Mouse (Mus musculus) MEL-GATA-1-ER (cell line): ENCODE measurements at regions not wholly inside any gene's neighbourhood (a gene's known extent, or its start where the extent isn't known, plus 50 kb on each side); places are given as distances from the start of the nearest gene placed in this dataset.

Experiments used
- DNase-seq: peaks from one replicate; pipeline ENCODE4 v3.0.0-alpha.2; 2012; ENCODE audit warnings: low read depth; ENCODE audit errors: extremely low read depth

DNA sequence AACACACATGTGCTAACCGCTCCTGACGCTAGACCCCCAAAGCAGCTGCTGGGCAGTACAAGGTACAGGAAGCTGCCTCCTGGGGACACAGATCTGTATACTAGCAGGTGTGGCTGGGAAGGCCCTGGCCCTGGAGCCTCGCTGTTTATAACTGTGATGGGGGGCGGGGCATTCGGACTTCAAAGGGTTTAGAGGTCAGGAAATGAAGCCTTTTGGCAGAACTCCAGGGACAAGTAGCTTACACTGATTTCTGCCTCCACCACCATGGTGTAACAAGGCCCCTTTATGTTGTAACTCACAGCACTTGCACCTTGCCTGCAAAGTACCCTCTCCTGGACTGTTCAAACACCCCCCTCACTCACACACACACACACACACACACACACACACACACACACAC lies 215.5 kb upstream of the Rreb1 start:
- DNase-seq = no peak

DNA sequence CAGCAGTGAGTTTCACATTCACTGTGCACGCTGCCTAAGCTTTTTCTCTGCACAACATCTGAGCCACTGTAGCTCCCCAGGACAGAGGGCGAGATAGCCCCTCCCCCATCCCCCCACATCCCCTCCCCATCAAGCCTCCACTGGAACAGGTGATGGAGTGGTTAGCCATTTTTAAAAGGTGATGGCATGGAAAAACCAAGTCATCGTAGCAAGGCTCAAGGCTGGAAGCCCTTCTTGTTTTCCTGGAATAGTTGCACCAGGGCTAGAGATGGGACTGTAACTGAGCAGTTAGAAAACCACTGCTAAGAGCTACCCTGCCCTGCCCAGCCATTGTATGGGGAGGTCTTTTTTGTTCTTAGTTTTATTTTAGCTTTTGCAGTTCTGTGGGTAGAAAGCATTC lies 209.1 kb upstream of the Rreb1 start:
- no peak for DNase-seq

- no peak for DNase-seq
These were observed 208.7 kb upstream of the Rreb1 start for GRCm38 (mm10) chr13:37569486-37569885.

- no peak for DNase-seq
These were observed 205.2 kb upstream of the Rreb1 start for GRCm38 (mm10) chr13:37572983-37573382.

GRCm38 (mm10) chr13:37579231-37579630 lies 199.0 kb upstream of the Rreb1 start:
- no peak for DNase-seq

DNA sequence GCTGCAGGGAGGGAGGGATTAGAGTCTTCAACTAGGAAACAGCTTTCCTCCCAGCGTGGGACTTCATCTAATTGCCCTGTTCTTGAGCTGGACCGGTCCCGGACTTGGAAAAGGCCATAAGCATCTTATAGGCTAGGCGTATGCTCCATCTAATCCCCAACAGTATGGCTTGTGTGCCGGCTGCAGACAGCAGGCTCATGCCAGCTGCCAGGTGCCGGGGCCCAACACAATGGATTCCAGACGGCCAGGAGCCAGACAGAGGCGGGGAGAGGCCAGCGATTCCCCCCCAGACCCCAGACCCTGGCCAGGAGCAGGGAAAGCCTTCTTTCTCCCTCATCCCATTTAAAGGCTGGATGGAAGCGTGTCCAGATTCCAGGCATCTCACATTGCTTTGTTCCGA lies 198.4 kb upstream of the Rreb1 start:
- DNase-seq = no peak

DNA sequence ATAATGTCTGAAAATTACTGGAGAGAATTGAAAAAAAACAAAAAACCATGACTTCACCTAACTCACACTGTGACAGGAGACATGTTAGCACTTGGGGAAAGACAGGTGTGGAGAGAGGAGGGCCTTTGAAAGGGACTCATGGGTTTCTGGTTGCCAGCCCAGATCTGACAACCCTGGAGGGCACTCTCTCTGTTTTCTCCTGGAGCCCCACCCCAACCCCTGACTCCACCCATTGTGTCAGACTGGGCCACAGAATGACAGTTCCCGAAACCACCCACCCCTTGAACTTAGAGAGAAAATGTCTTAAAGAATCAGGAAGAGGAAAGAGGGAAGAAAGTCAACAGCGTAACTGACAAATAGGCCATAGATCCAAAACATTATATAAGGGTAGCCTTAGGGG lies 197.4 kb upstream of the Rreb1 start:
- peak; percentile 26 for DNase-seq

GRCm38 (mm10) chr13:37581374-37581773 lies 196.8 kb upstream of the Rreb1 start:
- DNase-seq = no peak

GRCm38 (mm10) chr13:37585476-37585875 lies 192.7 kb upstream of the Rreb1 start:
- no peak for DNase-seq

DNA sequence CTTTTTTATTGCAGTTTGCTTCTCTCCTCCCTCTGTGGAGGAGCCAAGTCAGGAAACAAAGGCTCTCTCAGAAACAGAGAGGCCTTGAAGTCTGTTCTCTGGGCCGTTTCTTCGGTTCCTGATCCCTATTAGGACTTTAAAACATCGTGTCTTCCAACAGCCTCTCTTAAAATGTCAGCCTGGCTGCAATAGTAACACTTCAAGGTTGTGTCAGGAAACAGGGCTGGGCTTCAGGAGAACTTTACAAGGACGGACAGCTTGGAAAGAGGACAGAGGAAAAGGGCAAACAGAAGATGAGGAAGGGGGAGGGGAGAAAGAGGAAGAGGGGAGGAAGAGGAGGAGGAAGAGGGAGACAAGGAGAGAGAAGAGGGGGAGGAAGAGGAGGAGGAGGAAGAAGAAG lies 191.7 kb upstream of the Rreb1 start:
- no peak for DNase-seq

- DNase-seq = no peak
These were observed 190.3 kb upstream of the Rreb1 start for GRCm38 (mm10) chr13:37587911-37588310.

- no peak for DNase-seq
These were observed 189.5 kb upstream of the Rreb1 start for GRCm38 (mm10) chr13:37588528-37589176.

DNA sequence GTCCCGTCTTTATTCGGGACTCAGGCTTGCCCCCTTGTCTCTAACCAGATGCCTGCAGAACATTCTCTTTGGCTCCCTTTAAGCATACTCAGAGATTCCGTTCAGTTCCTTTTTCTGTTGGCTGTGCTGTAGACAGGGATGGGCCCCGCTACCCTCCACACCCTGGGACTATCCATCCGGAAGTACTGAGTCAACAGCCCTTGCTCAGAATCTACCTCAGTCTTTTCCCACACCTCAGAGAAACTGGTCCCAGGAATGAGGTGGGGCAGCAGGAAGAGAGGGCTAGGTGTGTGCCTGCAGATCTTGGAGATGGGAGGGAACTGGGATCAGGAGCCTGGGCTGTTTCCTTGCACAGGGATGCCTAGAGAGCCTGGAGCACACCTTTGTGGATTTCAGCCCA lies 186.1 kb upstream of the Rreb1 start:
- DNase-seq = no peak

- DNase-seq = no peak
These were observed 183.0 kb upstream of the Rreb1 start for GRCm38 (mm10) chr13:37595196-37595595.

GRCm38 (mm10) chr13:37597575-37597974 lies 180.6 kb upstream of the Rreb1 start:
- no peak for DNase-seq

- no peak for DNase-seq
These were observed 179.9 kb upstream of the Rreb1 start for GRCm38 (mm10) chr13:37598165-37598775.

- DNase-seq = no peak
These were observed 178.5 kb upstream of the Rreb1 start for GRCm38 (mm10) chr13:37599679-37600078.

GRCm38 (mm10) chr13:37600172-37600571 lies 178.0 kb upstream of the Rreb1 start:
- no peak for DNase-seq

DNA sequence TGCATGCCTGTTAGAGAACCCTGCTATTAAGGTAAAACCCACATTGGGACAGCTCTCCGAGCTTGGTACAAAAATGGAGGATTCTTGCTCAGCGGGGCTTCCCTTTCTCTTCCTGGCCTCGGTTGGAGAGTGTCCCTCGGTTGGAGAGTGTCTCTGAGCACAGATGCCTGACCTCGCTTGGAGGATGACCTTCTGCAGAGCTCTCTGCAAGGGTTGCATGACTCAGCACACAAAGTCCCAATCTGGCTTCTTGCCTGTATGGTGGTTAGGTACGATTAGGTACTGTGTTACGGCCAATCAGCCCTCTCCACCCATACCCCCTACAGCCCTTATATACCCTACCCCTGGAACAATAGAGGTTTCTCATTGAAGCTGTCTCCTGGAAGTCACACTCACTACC lies 177.1 kb upstream of the Rreb1 start:
- DNase-seq = no peak

DNA sequence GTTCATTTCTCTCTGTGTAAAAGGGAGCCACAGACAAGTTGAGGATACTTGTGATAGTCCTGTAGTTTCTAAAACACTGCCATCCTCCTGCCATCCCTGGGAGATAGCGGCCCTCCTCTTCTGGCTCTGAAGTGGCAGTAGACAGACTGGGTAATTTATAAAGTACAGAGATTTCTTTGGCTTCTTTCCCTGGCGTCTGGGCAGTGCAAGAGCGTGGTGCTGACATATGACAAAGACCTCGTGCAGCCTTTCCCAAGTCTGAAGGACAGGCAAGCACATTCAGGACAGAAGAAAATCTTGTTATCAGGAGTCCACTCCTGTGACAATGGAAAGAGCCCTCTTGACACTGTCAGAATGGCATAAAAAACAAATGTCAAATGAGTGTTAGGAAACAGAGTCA lies 175.9 kb upstream of the Rreb1 start:
- no peak for DNase-seq

DNA sequence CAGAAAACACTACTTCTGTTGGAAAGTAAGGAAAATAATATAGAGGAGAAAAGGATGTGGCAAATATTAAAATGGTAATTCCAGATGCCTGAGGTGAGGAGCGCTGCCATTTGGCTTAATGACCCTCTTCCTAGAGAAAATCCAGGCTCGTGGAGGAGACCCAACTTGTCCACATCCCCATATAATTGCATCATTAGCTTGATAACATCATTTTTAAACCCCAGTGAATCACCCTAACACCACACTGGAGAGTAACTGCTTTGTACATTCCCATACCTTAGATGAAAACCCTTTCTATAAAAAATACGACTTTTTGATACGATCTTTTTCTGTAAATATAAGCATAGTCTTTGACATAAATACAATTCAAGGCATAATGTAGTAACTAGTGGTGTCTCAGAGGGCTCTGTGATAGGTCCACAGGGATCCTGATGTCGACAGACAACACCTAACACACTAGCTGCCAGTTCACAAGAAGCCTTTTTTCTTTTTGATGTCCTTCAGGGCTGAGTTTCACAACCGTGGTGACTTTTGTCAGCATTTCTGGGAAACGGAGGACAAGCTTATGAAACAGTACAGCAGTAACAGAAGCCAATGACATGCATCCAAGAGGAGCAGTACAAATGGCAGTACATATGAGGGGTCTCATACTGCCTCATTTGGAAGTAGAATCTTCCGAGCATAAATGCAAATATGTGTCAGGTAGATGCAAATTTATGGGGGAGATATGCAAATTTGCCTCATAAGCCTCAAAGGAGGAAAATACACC lies 174.8 kb upstream of the Rreb1 start:
- DNase-seq = no peak

DNA sequence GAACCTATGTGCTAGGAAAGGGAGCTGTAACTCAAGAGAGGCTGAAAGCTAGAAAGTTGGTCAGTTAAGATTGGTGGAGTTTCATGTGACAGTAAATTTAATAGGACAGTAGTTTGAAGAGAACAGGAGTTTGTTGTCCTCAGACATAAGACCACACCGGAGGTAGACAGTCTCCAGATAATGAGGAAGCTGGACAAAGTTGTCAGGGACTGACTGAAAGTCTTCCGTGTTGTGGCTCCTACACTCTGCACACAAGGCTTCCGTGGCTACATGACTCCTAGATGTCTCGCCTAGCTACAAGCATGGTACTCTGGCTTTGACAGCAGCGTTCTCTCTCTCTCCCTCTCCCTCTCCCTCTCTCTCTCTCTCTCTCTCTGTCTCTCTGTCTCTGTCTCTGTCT lies 171.9 kb upstream of the Rreb1 start:
- DNase-seq = no peak

- no peak for DNase-seq
These were observed 169.1 kb upstream of the Rreb1 start for GRCm38 (mm10) chr13:37609085-37609484.
